Mouse (Mus musculus): ENCODE data around the gene Mto1. TPM values are rescaled to one million over a fixed set of nuclear protein-coding genes. Genes with fewer than 3 reads are reported as not detected.
"Not testable (repeated sequence)": the region's sequence is repeated elsewhere in the genome, so short reads cannot be mapped to it uniquely, and the experiment has no call there.

The Mto1 gene
- total RNA-seq, 2 experiments from 2014 or later = 24.6 to 27.3 TPM

- TF ChIP-seq CTCF (IDR thresholded peaks at IDR 0.05) = no peak
- no peak for DNase-seq (ENCODE audit: extremely low spot score in 1 of 2, low spot score in 2 of 2)
- H3K27ac ChIP-seq = no peak overlapping the region
- intact Hi-C loops (cut with DNase I) = loop anchor here (2.0 kb wide), 1 partner anchor 76 kb away; no protein-coding TSS in a partner anchor
- no peak overlapping the region for H3K4me3 ChIP-seq
These were observed 28.6 kb downstream of the Mto1 start for GRCm38 (mm10) chr9:78476531-78477020.

GRCm38 (mm10) chr9:78477021-78477551, 29.1 kb downstream of the Mto1 start:
- no peak for DNase-seq (ENCODE audit: extremely low spot score in 1 of 2, low spot score in 2 of 2)
- intact Hi-C loops (cut with DNase I) = loop anchor here (2.0 kb wide), 1 partner anchor 76 kb away; no protein-coding TSS in a partner anchor
- H3K27ac ChIP-seq = no peak overlapping the region
- TF ChIP-seq CTCF (IDR thresholded peaks at IDR 0.05) = peak; percentile 60
- no peak overlapping the region for H3K4me3 ChIP-seq

- H3K4me3 ChIP-seq; intact Hi-C loops (cut with DNase I); DNase-seq (ENCODE audit: extremely low spot score in 1 of 2, low spot score in 2 of 2); H3K27ac ChIP-seq: not testable (repeated sequence)
These were observed 30.1 kb downstream of the Mto1 start for GRCm38 (mm10) chr9:78478009-78478605.

DNA sequence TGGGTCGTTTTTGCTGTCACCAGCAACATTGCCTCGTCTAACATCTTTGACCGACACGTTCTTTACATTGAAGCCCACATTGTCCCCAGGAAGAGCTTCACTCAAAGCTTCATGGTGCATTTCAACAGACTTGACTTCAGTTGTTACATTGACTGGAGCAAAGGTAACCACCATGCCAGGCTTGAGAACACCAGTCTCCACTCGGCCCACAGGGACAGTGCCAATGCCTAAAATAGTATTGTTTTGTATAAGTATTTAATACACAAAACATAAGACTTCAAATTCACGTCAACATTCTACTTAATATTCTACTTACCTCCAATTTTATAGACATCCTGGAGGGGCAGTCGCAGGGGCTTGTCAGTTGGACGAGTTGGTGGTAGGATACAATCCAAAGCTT, 31.3 kb downstream of the Mto1 start:
- intact Hi-C loops (cut with DNase I); DNase-seq (ENCODE audit: extremely low spot score in 1 of 2, low spot score in 2 of 2); H3K4me3 ChIP-seq; H3K27ac ChIP-seq: not testable (repeated sequence)

GRCm38 (mm10) chr9:78480227-78480626, 32.2 kb downstream of the Mto1 start:
- H3K27ac ChIP-seq = peak overlapping the region; percentile 98
- DNase-seq (ENCODE audit: extremely low spot score in 1 of 2, low spot score in 2 of 2) = not testable (repeated sequence)
- peak overlapping the region; percentile 70 for H3K4me3 ChIP-seq
- intact Hi-C loops (cut with DNase I) = loop anchor here (2.0 kb wide), 1 partner anchor 31 kb away; the partner anchor contains the start of genes Gm17324 and Mto1

GRCm38 (mm10) chr9:78480706-78481358, 32.8 kb downstream of the Mto1 start:
- intact Hi-C loops (cut with DNase I) = loop anchor here (1.0 to 2.0 kb wide), 2 partner anchors 32 to 46 kb away; partner anchors contain the start of genes Gm17324 and Mto1
- DNase-seq (ENCODE audit: extremely low spot score in 1 of 2, low spot score in 2 of 2) = peak; percentile 71 to 76
- Histone ChIP-seq H3K27ac (peak overlapping the region; percentile 98), H3K4me3 (peak overlapping the region; percentile 70)
- TF ChIP-seq CTCF (IDR thresholded peaks at IDR 0.05) = no peak

GRCm38 (mm10) chr9:78481423-78482331, 33.7 kb downstream of the Mto1 start:
- Histone ChIP-seq H3K4me3 (peak overlapping the region; percentile 70), H3K27ac (peak overlapping the region; percentile 98)
- no peak; the same call in 1 of the 2 replicates for TF ChIP-seq CTCF (IDR thresholded peaks at IDR 0.05)
- peak; percentile 93 to 96 for DNase-seq (ENCODE audit: extremely low spot score in 1 of 2, low spot score in 2 of 2)
- intact Hi-C loops (cut with DNase I) = loop anchor here (1.0 to 2.0 kb wide), 2 partner anchors 33 to 46 kb away; partner anchors contain the start of genes Gm17324 and Mto1

GRCm38 (mm10) chr9:78482386-78482785, 34.4 kb downstream of the Mto1 start:
- no peak for DNase-seq (ENCODE audit: extremely low spot score in 1 of 2, low spot score in 2 of 2)
- no peak for TF ChIP-seq CTCF (IDR thresholded peaks at IDR 0.05)
- intact Hi-C loops (cut with DNase I) = no loop called here
- Histone ChIP-seq H3K27ac (peak overlapping the region; percentile 92), H3K4me3 (peak overlapping the region; percentile 63)

DNA sequence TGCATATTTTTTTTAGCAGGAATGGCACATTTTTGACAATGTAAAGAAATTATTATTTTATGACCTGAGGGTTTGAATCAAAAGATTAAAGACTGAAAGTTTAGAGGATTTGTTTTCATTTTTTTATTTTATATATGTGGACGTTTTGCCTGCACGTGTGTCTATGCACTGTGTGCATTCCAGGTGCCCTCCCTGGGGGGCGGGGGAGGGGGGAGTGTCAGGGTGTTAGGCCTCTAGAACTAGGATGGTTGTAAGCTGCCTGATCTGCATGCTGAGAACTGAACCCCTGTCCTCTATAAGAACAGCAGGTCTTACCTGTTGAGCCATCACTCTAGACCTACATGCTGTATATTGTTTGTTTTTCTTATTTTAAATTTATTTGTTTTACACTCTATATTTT, 36.7 kb downstream of the Mto1 start:
- intact Hi-C loops (cut with DNase I) = no loop called here
- Histone ChIP-seq H3K4me3 (no peak overlapping the region), H3K27ac (no peak overlapping the region)
- TF ChIP-seq CTCF (IDR thresholded peaks at IDR 0.05) = no peak
- no peak for DNase-seq (ENCODE audit: extremely low spot score in 1 of 2, low spot score in 2 of 2)

DNA sequence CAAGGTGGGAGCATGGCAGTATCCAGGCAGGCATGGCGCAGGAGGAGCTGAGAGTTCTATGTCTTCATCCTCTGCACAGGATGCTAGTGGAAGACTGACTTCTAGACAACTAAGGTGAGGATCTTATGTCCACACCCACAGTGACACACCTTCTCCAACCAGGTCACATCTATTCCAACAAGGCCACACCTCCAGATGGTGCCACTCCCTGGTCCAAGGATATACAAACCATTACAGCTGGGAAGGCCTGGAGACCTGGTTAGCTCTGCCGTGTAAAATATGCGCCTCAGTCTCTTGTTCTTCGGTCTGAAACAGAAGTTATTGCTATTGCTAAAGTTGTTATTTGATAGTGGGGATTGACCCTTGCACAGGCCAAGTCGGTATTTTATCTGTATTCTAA, 40.0 kb downstream of the Mto1 start:
- H3K4me3 ChIP-seq; DNase-seq (ENCODE audit: extremely low spot score in 1 of 2, low spot score in 2 of 2); H3K27ac ChIP-seq; intact Hi-C loops (cut with DNase I): not testable (repeated sequence)

DNA sequence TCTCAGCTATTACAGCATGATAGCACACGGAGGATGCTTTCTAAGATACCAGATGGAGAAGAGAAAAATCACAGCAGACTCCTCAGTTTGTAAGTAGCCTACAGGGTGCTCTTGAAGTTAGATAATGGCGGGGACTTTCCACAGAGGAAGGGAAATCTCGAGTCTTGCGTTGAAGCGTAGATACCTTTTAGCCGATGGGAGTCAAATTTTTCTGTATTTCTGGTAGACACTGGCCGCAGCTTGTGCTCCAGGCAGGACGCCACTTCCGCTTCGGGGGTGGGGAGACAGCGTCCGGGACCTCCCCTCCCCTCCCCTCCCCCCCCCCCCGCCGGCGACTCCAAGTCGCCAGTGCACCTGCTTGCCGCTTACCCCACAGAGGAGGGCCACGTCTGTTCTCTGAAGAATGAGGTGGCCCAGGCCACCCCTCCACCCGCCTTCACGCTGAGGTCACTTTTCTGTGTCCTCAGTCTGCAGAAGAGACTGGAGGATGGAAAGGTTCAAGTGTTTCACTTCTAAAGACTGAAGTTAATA, 40.9 kb downstream of the Mto1 start, which contains the start of gene Eef1a1:
TSS of gene Eef1a1 (minus strand) at position 262 of the 531 bp plus-strand sequence.
- intact Hi-C loops (cut with DNase I) = no loop called here
- Histone ChIP-seq H3K4me3 (peak within 1 kb of the TSS; percentile 61), H3K27ac (peak within 1 kb of the TSS; percentile 62)
- peak in 1 of 2 experiments; percentile 36 for DNase-seq (ENCODE audit: extremely low spot score in 1 of 2, low spot score in 2 of 2)
- no peak for TF ChIP-seq CTCF (IDR thresholded peaks at IDR 0.05)

Data from left cerebral cortex, adult 2 months (tissue).